Mouse (Mus musculus): ENCODE data around the gene Zranb3. TPM values are rescaled to one million over a fixed set of nuclear protein-coding genes. Genes with fewer than 3 reads are reported as not detected.

The Zranb3 gene
- polyA plus RNA-seq, 1 experiment from 2014 or later: 14.0 TPM

DNA sequence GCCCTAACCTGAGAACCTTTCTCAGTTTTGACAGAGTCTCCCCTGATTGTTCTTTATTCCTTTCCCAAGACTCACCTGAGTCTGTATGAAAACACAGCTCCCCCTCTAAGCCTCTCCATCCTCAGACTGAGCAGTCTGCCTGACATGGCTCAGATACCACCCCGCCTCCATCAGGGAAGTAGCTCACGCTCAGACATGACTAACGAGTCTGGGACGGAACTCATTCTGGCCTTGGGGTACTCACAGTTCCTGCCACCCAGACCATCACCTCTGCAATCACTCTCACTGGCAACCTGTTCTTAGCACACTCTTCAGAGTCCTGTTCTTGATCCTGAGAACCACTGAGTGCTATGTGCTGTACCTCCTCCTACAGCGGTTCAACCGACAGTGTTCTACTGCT, 38.1 kb downstream of the Zranb3 start:
- Histone ChIP-seq H3K9me3 (ENCODE audit: control insufficient read depth, low read length) (no peaks in the 10 kb centered on the region), H3K9ac (ENCODE audit: low read length) (no peak overlapping the region), H3K4me1 (ENCODE audit: control insufficient read depth, insufficient read depth, low read length) (no peaks in the 10 kb centered on the region), H3K4me3 (ENCODE audit: low read depth, low read length) (no peak overlapping the region), H3K27ac (ENCODE audit: low read depth, low read length) (no peak overlapping the region), H3K36me3 (ENCODE audit: control insufficient read depth, insufficient read depth, low read length) (no peaks in the 10 kb centered on the region), H3K4me2 (no peak overlapping the region), H3K27me3 (ENCODE audit: control insufficient read depth, insufficient read depth, low read length) (no peaks in the 10 kb centered on the region)
- ATAC-seq (ENCODE audit: low FRiP score) (no peak), DNase-seq (ENCODE audit: low spot score, missing footprints) (no peak)
- WGBS: 94% methylated on average over 6 of the region's 6 CpGs

GRCm38 (mm10) chr1:128062167-128062566, 40.7 kb downstream of the Zranb3 start:
- Histone ChIP-seq H3K9ac (ENCODE audit: low read length) (no peak overlapping the region), H3K4me1 (ENCODE audit: control insufficient read depth, insufficient read depth, low read length) (no peaks in the 10 kb centered on the region), H3K4me3 (ENCODE audit: low read depth, low read length) (no peak overlapping the region), H3K4me2 (no peak overlapping the region), H3K27ac (ENCODE audit: low read depth, low read length) (no peak overlapping the region), H3K36me3 (ENCODE audit: control insufficient read depth, insufficient read depth, low read length) (no peaks in the 10 kb centered on the region), H3K9me3 (ENCODE audit: control insufficient read depth, low read length) (no peaks in the 10 kb centered on the region), H3K27me3 (ENCODE audit: control insufficient read depth, insufficient read depth, low read length) (no peaks in the 10 kb centered on the region)
- ATAC-seq (ENCODE audit: low FRiP score) (no peak), DNase-seq (ENCODE audit: low spot score, missing footprints) (no peak)
- WGBS: 92% methylated on average over 1 of the region's 1 CpGs

- no peak overlapping the region for H3K4me3 ChIP-seq (ENCODE audit: low read depth, low read length)
- DNase-seq (ENCODE audit: low spot score, missing footprints): no peak
- no peak overlapping the region for H3K4me2 ChIP-seq
- WGBS: 91% methylated on average over 1 of the region's 1 CpGs
- no peaks in the 10 kb centered on the region for H3K4me1 ChIP-seq (ENCODE audit: control insufficient read depth, insufficient read depth, low read length)
- H3K27ac ChIP-seq (ENCODE audit: low read depth, low read length): no peak overlapping the region
- no peaks in the 10 kb centered on the region for H3K36me3 ChIP-seq (ENCODE audit: control insufficient read depth, insufficient read depth, low read length)
- H3K9ac ChIP-seq (ENCODE audit: low read length): no peak overlapping the region
- H3K9me3 ChIP-seq (ENCODE audit: control insufficient read depth, low read length): no peaks in the 10 kb centered on the region
- no peak for ATAC-seq (ENCODE audit: low FRiP score)
- H3K27me3 ChIP-seq (ENCODE audit: control insufficient read depth, insufficient read depth, low read length): no peaks in the 10 kb centered on the region
Observed at GRCm38 (mm10) chr1:128061401-128061800, 41.4 kb downstream of the Zranb3 start.

DNA sequence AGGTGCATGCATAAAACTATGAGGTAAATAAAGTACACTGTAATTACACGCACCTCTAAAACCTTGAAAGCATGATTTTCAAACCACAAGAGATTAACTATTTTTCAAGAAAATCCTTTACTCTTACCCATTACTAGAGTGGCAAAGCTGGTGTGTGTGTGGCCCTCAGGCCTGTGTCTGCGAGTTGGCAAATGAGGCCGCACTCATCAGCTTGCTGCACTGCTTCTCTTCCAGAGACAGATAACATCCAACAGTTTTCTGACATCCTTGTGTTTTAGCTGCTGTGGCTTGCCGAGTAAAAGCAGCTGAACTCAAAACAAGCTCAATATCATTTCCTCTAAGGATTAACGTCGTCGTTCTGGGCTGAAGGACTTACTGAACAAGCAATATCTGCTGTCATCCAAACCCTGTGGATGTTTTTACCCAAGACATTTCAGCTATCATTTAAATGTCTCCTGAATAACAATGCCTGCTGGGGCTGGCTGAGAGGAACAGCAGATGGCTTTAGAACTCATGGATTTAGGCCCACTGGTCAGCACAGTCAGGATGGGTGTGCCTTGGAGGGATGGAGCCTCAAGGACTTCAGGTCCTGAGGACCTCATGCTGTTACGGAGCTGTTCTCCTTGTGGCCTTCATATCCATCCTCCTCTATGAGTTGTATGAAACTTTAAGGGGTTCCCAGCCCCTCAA, 42.0 kb downstream of the Zranb3 start:
- DNase-seq (ENCODE audit: low spot score, missing footprints): no peak
- H3K27ac ChIP-seq (ENCODE audit: low read depth, low read length): no peak overlapping the region
- H3K4me2 ChIP-seq: no peak overlapping the region
- H3K9me3 ChIP-seq (ENCODE audit: control insufficient read depth, low read length): no peaks in the 10 kb centered on the region
- H3K4me1 ChIP-seq (ENCODE audit: control insufficient read depth, insufficient read depth, low read length): no peaks in the 10 kb centered on the region
- H3K27me3 ChIP-seq (ENCODE audit: control insufficient read depth, insufficient read depth, low read length): no peaks in the 10 kb centered on the region
- 73% methylated on average over 8 of the region's 8 CpGs for WGBS
- H3K9ac ChIP-seq (ENCODE audit: low read length): no peak overlapping the region
- ATAC-seq (ENCODE audit: low FRiP score): no peak
- no peaks in the 10 kb centered on the region for H3K36me3 ChIP-seq (ENCODE audit: control insufficient read depth, insufficient read depth, low read length)
- no peak overlapping the region for H3K4me3 ChIP-seq (ENCODE audit: low read depth, low read length)

DNA sequence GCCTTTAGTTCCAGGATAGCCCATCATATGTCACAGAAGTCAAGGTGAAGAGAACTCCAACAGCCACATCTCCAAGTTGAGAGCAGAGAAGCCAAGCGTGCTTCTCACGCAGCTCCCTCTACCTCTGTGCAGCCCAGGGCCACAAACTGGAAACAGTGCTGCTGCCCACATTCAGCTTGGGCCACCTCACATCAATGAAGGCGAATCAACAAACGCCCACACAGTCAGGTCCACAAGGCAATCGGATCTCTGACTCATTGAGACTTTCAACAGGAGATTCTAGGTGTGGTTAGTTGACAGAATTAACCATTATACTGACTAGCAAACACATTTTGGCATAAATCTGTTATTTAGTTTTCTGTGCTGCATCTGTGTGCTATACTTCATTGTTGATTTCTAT, 44.2 kb downstream of the Zranb3 start:
- Histone ChIP-seq H3K27me3 (ENCODE audit: control insufficient read depth, insufficient read depth, low read length) (no peaks in the 10 kb centered on the region), H3K4me2 (no peak overlapping the region), H3K4me3 (ENCODE audit: low read depth, low read length) (no peak overlapping the region), H3K4me1 (ENCODE audit: control insufficient read depth, insufficient read depth, low read length) (no peaks in the 10 kb centered on the region), H3K27ac (ENCODE audit: low read depth, low read length) (no peak overlapping the region), H3K9me3 (ENCODE audit: control insufficient read depth, low read length) (no peaks in the 10 kb centered on the region), H3K9ac (ENCODE audit: low read length) (no peak overlapping the region), H3K36me3 (ENCODE audit: control insufficient read depth, insufficient read depth, low read length) (no peaks in the 10 kb centered on the region)
- WGBS: 96% methylated on average over 5 of the region's 5 CpGs
- ATAC-seq (ENCODE audit: low FRiP score): no peak
- DNase-seq (ENCODE audit: low spot score, missing footprints): no peak

GRCm38 (mm10) chr1:128057269-128057668, 45.6 kb downstream of the Zranb3 start:
- no peaks in the 10 kb centered on the region for H3K27me3 ChIP-seq (ENCODE audit: control insufficient read depth, insufficient read depth, low read length)
- DNase-seq (ENCODE audit: low spot score, missing footprints) (no peak), ATAC-seq (ENCODE audit: low FRiP score) (no peak)
- no peaks in the 10 kb centered on the region for H3K9me3 ChIP-seq (ENCODE audit: control insufficient read depth, low read length)
- no peak overlapping the region for H3K4me3 ChIP-seq (ENCODE audit: low read depth, low read length)
- H3K4me1 ChIP-seq (ENCODE audit: control insufficient read depth, insufficient read depth, low read length): no peaks in the 10 kb centered on the region
- no peak overlapping the region for H3K4me2 ChIP-seq
- H3K27ac ChIP-seq (ENCODE audit: low read depth, low read length): no peak overlapping the region
- 96% methylated on average over 4 of the region's 4 CpGs for WGBS
- H3K36me3 ChIP-seq (ENCODE audit: control insufficient read depth, insufficient read depth, low read length): no peaks in the 10 kb centered on the region
- no peak overlapping the region for H3K9ac ChIP-seq (ENCODE audit: low read length)

- 95% methylated on average over 7 of the region's 7 CpGs for WGBS
- ATAC-seq (ENCODE audit: low FRiP score) (no peak), DNase-seq (ENCODE audit: low spot score, missing footprints) (no peak)
- H3K9ac ChIP-seq (ENCODE audit: low read length): no peak overlapping the region
- no peaks in the 10 kb centered on the region for H3K9me3 ChIP-seq (ENCODE audit: control insufficient read depth, low read length)
- no peak overlapping the region for H3K27ac ChIP-seq (ENCODE audit: low read depth, low read length)
- no peaks in the 10 kb centered on the region for H3K27me3 ChIP-seq (ENCODE audit: control insufficient read depth, insufficient read depth, low read length)
- H3K4me2 ChIP-seq: no peak overlapping the region
- H3K4me3 ChIP-seq (ENCODE audit: low read depth, low read length): no peak overlapping the region
- H3K4me1 ChIP-seq (ENCODE audit: control insufficient read depth, insufficient read depth, low read length): no peaks in the 10 kb centered on the region
- no peaks in the 10 kb centered on the region for H3K36me3 ChIP-seq (ENCODE audit: control insufficient read depth, insufficient read depth, low read length)
Observed at GRCm38 (mm10) chr1:128046920-128047319, 55.9 kb downstream of the Zranb3 start.

- 92% methylated on average over 2 of the region's 2 CpGs for WGBS
- Histone ChIP-seq H3K4me3 (ENCODE audit: low read depth, low read length) (no peak overlapping the region), H3K4me1 (ENCODE audit: control insufficient read depth, insufficient read depth, low read length) (no peaks in the 10 kb centered on the region), H3K36me3 (ENCODE audit: control insufficient read depth, insufficient read depth, low read length) (no peaks in the 10 kb centered on the region), H3K9ac (ENCODE audit: low read length) (no peak overlapping the region), H3K27ac (ENCODE audit: low read depth, low read length) (no peak overlapping the region), H3K27me3 (ENCODE audit: control insufficient read depth, insufficient read depth, low read length) (no peaks in the 10 kb centered on the region), H3K9me3 (ENCODE audit: control insufficient read depth, low read length) (no peaks in the 10 kb centered on the region), H3K4me2 (no peak overlapping the region)
- ATAC-seq (ENCODE audit: low FRiP score) (no peak), DNase-seq (ENCODE audit: low spot score, missing footprints) (no peak)
Observed at GRCm38 (mm10) chr1:128046455-128046854, 56.4 kb downstream of the Zranb3 start.

- ATAC-seq (ENCODE audit: low FRiP score) (no peak), DNase-seq (ENCODE audit: low spot score, missing footprints) (no peak)
- Histone ChIP-seq H3K27ac (ENCODE audit: low read depth, low read length) (no peak overlapping the region), H3K36me3 (ENCODE audit: control insufficient read depth, insufficient read depth, low read length) (no peaks in the 10 kb centered on the region), H3K4me3 (ENCODE audit: low read depth, low read length) (no peak overlapping the region), H3K4me1 (ENCODE audit: control insufficient read depth, insufficient read depth, low read length) (no peaks in the 10 kb centered on the region), H3K27me3 (ENCODE audit: control insufficient read depth, insufficient read depth, low read length) (no peaks in the 10 kb centered on the region), H3K9ac (ENCODE audit: low read length) (no peak overlapping the region), H3K4me2 (no peak overlapping the region), H3K9me3 (ENCODE audit: control insufficient read depth, low read length) (no peaks in the 10 kb centered on the region)
- WGBS: 97% methylated on average over 4 of the region's 4 CpGs
Observed at GRCm38 (mm10) chr1:128044181-128044580, 58.7 kb downstream of the Zranb3 start.

Data from midbrain, embryonic 11.5 days (tissue).